Mouse (Mus musculus) ovary, postnatal 10 days (tissue): Measurements from ENCODE around the gene Tmem239.

Experiments
- DNase-seq: peaks from one replicate; pipeline ENCODE4 v3.0.0; 2022; ENCODE audit warnings: low spot score

Tmem239 gene

DNA sequence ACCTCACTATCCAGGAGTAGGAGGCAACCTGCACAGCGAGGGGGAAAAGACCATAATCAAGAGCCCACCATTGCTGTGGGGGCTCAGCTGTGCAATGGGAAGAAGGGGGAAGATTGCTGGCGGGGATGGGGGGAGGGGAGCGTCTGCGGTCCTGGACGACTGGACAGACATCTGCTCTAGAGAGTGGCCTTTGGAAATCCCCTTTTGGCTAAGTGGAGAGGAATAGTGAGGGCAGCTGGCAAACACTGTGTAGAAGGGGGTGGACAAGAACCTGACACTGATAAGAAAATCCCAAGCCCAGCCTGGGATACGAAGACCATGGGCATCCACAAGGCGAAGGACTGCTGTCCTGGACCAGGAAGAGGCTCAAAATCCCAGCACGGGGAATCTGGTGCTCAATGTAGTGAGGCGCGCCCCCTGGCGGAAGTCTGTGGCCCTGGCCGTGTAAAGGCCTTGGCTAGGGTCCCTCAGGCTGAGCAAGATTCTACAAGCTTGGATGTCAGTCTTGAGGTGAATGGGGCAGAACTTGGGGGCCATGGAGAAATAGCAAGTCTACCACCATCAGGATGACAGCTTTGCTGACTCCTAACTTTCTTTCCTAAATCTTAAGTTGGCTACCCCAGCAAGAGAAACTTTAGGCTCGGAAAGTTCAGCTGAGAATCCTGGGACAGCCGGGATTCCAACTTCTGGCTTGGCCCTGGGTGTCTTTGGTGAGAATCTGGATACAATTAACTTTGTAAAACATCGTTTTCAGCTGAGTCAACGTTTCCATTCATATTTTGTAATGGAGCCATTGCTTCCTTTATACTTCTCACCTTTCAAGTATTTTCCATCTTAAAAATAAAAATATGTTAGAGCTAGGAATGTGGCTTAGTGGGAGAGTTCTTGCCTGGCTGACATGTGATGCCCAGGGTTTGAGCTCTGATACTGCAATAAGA is 5.5 kb downstream of the Tmem239 start:
- peak; percentile 83 for DNase-seq

DNA sequence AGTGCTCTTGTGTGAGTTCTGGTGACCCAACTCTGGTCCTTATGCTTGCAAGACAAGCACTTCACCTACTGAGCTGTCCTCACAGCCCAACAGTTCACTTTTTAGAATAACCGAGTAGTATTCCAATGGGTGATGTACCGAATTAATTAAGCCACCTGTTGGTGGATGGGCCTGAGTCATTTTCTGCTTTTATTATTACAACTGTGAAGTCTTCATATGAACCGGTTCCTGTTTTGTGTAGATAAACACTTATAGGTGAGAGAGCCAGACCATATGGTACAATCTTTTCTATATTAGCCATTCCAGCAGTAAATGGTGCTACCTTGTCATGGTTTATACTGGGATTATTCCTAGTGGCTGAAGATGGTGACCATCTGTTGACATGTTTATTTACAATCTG is 6.5 kb downstream of the Tmem239 start:
- no peak for DNase-seq

DNA sequence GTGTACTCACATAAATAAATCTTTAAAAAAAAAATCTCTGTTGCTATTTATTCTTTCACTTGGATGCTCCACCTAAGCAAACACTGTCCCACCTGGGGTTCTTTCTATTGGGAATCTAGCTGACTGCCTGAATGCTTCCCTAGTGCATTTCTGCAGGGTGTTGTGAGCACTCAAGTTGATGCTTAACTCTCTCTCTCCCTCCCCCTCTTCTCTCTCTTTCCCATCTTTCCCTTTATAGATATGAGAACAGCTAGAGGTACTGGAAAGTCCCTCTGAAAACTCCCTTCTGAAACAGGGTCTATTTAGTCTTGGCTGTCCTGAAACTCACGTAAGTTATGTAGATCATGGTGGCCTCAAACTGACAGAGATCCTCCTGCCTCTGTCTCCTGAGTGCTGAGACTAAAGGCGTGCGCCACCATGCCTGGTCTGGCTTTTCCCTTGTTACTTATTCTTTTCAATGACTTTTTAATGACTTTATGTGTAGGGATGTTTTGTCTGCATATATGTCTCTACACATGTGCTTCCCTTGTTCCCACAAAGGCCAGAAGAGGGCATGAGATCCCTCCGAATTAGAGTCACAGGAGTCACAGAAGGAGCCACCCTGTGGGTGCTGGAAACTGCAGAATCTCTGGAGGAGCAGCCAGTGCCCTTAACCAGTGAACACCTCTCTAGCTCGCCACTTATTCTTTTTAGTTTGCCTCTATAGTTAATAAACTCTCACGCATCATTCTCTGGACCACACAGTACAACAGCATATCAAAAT is 8.0 kb downstream of the Tmem239 start:
- DNase-seq = no peak

DNA sequence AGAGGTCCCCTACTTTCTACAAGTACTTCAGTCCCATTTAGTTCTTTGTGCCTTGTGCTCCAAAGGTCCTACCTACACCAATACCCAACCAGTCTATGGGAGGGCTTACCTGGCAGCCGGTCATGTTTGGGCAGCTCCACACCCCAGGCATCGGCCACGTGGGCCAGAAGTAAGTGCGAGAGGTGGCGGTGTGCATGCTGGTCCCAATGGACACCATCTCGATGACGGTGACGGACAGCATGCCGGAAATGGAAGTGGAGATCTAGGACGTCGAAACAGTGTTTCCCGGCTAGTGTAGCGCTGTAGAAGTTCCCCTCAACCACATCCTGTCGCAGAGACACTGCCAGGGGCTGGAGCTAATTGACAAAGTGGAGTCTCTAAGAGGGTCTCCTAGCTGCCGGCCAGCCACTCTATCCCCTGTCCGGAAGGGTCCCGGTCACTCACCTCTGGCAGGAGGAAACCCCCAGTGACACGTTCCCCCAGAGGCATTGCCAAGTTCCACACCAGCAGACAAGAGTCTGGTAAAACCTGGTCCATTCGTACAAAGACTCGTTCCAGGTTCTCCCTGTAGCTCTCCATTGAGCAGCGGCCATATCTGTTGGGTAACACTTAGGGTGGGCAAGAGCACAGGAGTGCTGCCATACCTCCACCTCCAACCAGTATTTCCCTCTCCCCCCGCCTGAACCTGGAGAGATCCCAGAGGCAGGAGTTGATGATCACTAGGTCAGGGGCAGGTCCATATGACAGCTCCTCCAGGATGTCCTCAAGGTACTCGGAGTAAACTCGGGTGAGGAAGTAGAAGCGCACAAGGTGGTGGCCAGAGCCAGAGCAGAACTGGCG is 15.7 kb downstream of the Tmem239 start:
- no peak for DNase-seq

DNA sequence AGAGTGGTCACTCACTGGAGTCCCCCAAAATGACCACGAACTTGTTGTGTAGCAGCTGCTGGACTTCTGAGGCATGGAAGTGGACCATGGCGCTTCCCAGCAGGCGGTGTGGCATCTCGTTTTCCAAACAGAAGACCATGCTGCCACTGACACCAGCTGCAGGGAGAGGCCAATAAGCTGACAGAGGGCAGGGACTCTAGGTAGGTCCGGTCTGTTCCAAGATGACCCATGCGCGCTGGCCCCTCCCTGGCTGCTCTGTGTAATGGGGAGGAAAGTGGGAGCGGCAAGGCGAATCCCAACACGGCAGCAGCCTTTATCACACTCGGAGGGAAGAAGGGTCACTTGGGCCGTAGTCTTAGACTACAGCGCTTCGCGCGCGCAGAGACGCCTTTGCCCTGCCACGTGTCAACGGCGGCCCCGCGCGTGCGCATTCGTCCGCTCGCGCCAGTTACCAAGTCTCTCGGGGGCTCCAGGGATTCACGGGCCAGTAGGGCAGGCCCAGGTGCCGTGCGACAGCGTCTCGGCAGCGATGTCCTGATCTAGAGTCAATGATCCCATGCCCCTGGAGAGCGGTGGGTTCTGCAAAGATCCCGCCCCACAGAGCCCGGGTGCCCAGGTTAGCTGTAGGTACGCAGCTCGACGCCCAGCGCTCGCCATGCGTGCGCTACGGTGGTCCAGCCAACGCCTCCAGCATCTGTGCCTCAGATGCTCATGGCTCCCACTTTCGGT is 17.3 kb downstream of the Tmem239 start:
- DNase-seq = peak; percentile 73

DNA sequence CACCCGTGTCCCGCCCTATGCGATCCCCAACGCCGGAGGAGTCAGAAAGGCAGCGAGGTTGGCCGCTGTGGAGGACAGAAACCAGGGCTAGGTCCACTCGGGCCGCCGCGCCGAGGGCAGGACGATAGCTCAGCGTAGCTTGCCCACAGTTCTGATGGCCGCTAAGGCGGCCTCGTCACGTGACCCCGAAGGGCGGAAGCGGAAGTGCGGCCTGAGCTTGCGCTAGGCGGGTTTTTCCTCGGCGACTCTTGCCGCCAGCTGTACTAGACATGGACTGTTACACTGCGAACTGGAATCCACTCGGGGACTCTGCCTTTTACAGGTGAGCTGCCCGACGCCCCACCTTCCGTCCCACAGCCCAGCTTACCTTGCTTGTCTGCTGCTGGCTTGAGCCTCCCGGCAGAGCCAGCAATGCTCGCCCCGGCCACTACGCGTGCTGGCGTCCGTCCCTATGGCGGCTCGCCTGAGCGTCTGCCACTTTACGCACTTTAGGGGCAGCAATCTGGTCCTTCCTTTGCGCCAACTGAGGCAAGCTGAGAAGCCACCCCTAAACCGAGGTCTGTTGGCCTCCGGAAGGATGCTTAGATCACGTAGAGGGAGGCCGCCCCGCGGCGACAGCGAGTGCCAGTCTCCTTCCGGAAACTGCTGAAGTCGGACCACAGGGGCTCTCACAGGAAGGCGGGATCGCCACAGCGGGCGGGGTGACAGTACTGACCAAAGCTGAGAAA is 18.0 kb downstream of the Tmem239 start, which contains the start of the genes Vps16 and Pced1a:
TSS of gene Vps16 (plus strand) at position 214 of the 728 bp plus-strand sequence.
TSS of gene Pced1a (minus strand) at position 576 of the 728 bp plus-strand sequence.
- peak; percentile 88 for DNase-seq

DNA sequence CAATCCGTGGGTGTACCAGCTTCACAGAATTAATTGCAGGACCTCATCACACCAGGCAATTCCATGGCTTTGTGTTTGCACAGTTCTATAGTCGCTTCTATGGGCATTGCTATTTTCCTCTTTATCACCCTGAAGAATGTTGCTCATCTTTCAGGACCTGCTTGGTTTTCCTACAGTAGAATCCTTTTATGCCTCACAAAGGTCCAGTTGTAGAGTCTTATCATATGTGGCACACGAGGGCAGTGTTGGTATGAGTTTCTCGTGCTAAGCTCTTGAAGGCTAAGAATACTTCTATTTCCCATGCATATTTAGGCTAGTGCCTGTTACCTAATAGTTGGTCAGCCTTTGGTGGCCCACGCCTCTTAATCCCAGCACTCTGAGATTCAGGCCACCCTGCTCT is 18.8 kb downstream of the Tmem239 start:
- DNase-seq = no peak

DNA sequence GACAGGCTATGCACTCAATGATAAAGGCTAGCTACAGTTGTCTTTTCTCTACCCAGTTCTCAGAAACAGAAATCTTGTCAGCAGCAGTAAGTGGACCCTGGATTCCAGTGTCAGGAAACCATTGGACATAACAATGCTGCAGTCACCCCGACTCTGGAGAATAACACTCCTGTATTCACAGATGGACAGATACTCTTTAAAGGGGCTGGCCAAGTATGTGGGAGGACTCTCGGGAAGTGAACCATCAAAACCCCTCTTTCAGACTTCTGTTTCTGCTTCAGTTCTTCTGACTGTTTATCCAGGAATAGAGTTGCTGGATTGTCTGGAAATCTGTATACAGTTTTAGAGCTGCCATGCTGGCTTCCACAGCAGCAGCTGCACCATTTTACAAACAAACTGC is 23.6 kb downstream of the Tmem239 start:
- DNase-seq = no peak

DNA sequence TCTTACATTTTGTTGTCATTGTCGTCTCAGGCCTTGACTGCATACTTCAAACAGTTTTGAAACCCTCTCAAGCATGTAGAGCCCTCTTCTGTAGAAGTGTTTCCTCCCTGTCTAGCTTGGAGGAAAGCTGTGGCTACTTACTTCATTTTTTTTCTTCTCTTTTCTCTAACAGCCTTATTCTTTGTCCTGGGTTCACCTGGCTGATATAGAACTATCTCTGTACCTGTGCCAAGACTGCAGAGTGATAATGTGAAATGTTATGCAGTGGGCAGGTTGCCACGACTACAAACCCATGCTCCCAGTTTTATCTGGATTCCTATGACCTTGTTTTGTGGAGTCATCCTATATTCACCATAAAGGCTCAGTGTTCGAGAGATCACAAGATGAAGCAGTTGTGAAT is 24.2 kb downstream of the Tmem239 start:
- no peak for DNase-seq

DNA sequence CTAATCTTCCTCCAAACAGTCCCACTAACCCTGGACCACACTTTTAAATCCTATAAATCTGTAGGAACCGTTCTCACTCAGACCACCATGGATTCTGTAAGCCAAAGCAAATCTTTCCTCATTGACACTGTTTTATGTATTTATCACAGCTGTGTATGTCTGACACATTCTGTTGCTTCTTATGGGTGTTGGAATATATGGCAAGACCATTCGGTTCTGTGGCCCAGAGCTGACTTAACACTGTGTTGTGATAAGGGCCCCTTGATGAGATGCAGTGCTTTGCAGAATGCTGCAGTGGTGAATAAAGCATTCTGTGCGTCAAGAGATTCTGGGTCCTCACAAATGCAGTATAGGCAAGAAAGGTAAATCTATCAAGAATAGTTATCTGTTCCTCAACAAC is 25.9 kb downstream of the Tmem239 start:
- DNase-seq = no peak

DNA sequence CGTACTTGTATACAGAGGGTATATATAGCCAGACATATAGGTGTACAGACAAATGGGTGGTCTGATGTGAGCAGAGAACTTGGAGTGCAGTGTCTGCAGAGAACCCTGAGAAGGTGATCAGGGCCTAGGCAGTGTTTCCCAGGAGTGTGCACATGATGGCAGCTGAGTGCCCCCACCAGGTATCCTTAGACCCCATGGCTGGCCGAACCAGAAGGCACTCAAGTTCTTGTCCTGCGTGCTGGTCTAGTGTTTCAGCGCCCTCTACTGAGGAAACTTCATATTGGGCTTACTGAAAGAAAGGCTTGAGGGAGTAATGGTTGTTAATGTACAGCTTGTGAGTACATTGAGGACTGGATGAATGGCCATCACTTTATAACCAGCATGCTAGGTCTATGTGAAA is 26.9 kb downstream of the Tmem239 start:
- no peak for DNase-seq

DNA sequence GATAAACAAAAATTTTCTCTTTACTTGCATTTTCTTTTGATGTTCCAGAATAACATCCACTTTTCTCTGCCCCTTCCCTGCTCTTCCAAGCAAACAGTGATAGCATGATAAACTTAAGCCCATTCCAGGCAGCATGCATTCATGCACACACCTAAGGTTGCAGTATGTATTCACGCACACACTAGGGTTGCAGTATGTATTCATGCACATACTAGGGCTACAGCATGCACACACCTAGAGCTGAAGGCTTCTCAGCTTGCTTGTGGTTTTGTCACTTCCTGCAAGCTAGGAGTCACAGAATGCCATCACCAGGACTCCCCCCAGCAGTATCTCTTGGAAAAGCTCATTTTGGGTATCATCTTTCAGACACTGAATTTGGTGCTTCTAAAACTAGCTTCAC is 30.5 kb downstream of the Tmem239 start:
- no peak for DNase-seq

DNA sequence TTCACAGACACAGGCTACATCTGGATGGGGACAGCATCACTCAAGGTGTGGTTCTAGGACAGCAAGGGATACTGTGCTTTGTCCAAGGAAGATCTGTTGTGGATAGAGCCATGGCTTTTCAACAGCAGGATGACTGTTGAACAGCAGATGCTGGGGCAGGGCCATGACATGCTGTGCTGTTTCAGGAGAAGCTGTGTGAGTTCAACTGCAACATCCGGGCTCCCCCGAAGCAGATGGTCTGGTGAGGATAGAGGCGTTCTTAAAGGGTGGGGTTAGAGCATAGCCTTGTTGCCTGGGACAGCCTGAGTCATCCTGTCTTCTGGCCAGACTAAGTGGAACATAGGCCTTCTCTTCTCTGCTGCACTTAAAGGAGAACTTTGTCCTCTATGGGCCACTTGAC is 32.6 kb downstream of the Tmem239 start:
- DNase-seq = no peak

DNA sequence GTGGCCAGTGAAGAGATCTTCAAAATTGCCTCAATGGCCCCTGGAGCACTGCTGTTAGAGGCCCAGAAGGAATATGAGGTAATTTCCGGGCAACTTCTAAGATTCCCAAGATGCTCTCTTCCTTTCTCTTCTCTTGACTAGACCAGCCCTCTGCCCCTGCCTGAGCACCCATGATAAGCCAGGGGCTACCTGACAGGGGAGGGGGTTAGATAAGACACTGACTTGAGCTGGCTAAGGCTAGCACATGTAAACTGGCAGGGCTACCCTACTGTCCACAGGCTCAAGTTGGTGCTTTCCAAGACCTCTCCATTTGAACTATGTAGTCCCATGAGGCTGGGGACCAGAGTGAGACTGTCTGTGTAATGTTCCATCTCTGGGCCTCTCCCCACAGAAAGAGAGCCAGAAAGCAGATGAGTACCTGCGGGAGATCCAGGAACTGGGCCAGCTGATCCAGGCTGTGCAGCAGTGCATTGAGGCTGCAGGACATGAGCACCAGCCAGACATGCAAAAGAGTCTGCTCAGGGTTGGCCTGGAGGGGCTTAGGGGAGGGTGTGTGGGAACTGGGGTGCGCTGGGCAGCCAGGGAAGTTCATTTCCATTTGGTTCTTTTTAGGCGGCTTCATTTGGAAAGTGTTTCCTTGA is 33.7 kb downstream of the Tmem239 start:
- DNase-seq = no peak

DNA sequence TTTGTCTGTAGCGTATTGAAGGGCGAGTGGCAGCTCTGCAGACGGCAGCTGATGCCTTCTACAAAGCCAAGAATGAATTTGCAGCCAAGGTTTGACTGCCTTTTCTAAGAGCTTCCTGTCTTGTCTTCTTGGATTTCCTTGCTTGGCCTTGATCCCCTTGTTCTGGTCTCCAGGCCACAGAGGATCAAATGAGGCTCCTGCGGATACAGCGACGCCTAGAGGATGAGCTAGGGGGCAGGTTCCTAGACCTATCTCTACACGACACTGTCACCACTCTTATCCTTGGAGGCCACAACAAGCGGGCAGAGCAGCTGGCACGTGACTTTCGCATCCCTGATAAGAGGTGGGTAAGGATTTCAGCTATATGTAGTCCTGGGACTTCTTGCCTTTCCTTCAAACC is 35.9 kb downstream of the Tmem239 start:
- no peak for DNase-seq

DNA sequence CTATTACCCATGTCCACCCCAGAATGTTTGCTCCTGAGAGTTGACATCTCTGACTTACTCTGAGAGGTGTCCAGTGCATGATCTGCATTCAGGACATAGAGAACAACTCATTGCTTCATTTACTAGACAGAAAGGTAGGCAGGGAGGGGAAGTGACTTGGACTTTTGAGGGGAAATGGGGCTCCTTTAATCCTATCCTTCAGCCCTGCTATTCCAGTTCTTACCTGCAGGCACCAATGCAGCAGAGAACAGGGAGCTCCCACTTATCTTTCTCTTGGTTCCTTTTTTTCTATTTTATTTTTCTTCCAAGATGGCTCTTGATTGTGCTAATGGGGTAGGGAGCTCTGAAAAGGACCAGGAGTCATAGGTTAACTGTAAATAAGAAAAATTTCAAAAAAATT is 42.2 kb downstream of the Tmem239 start:
- no peak for DNase-seq

DNA sequence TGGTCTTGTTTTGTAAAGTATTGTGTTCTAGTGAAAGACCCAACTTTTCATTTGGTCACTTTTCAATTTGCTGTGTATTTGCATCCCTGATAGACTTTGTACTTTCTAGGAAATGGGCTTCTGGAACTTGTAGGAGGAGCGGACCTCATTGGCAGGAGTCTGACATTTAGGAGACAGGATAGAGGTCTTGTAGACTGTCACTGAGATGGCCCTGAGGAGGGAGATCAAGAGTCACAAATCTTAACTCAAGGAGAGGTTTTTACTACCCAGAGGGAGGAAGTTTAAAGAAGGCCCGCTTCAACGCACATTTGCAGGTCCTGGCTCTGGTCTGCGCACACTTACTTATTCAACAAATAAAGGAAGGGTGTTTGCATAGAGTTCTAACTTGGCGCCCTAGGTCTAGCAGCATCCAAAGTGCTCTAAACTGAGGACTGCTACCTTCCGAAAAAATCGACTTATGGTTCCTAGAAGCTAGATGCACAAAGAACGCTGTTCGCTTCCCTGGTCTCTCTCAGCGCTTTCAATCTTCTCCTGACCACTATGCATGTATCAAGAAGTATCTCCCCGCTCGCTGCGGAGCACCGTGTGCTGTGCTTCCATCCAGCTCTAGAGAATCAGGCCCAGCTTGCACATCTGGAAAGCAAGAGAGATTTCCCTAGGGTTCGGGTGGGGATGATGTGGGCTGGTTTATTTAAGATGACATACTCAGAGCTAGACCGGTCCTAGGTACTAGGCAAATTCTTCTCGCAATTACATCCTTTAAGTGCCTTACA is 42.9 kb downstream of the Tmem239 start:
- no peak for DNase-seq

DNA sequence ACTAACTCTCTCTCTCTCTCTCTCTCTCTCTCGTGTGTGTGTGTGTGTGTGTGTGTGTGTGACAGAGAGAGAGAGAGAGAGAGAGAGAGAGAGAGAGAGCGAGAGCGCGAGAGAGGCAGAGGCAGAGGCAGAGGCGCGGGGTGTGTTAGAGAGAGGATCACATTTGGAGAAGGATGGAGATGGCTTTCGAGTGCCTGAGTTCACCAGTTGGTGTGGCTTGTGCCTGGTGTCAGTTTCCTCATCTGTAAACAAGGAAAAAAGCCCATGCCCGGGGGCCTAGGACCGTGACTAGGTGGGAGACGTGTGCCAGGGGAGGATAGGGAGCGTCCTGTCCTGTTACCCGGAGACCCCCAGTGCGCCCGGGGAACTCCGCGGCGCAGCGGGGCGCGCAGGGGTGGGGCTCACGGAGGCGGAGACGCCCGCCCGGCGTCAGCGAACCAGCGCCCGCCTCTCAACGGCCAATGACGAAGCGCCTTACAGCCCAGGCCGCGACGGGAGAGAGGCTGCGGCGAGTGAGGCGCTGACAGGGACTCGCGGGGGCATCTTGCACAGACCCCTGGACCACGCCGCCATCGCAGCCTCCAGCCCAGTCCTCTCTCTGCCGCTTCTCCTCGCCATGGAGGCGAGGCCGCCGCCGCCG is 43.6 kb downstream of the Tmem239 start, which contains the start of gene Ptpra:
TSS of gene Ptpra (plus strand) at position 485 of the 640 bp plus-strand sequence.
- peak; percentile 92 for DNase-seq

DNA sequence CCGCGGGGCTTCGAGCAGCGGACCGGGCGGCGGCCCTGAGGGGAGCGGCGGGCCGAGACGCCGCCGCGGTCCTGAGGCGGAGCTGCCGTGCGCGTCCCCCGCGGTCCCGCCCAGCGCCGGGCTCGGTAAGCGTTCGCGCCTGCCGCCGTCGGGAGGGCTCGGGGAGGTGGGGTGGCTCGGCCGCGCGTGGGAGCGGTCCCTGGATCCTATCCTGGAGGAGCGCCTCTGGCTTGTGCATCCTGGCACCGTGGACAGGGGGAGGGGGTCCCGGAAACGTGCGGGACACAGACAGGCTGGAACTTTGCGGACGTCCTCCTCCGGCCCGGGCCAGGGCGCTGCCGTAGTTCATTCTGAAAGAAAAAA is 44.1 kb downstream of the Tmem239 start:
- peak; percentile 69 for DNase-seq
